Mouse (Mus musculus) heart, postnatal 14 days (tissue): ENCODE data around the gene Top3a. TPM values are rescaled to one million over a fixed set of nuclear protein-coding genes. Genes with fewer than 3 reads are reported as not detected.
A peak's percentile ranks its signal among the peaks of the same experiment; 100 is the strongest.
"Not testable (repeated sequence)": the region's sequence is repeated elsewhere in the genome, so short reads cannot be mapped to it uniquely, and the experiment has no call there.

ENCODE experiments used
- DNase-seq, 2 experiments: peaks; one replicate each; pipeline ENCODE4 v3.0.0; 2021 to 2022
- intact Hi-C: fragments of 180-260 bp; cut with DNase I; formaldehyde crosslinking; loops from one replicate; pipeline ENCODE4 v1.15.1; 2025
- long read RNA-seq, 2 experiments: library from polyadenylated mRNA; stranded (forward); transcript quantifications; one replicate each; pipeline ENCODE4 v2.0.0; 2021
- total RNA-seq, 2 experiments: library from RNA; stranded (reverse); gene quantifications; 2 replicates each; pipeline ENCODE4 v1.2.3; 2021

Gene Top3a
- 1 to 10 TPM; 4.5 to 4.8 TPM for total RNA-seq
- long read RNA-seq, experiment 1, partial matches to known transcripts = 1 of 6 reads
- long read RNA-seq, experiment 1, other reads (novel, unspliced or antisense) = 1 of 6 reads
- long read RNA-seq, experiment 2, partial matches to known transcripts = 2 of 6 reads
- long read RNA-seq, experiment 2, other reads (novel, unspliced or antisense) = 0 of 6 reads

DNA sequence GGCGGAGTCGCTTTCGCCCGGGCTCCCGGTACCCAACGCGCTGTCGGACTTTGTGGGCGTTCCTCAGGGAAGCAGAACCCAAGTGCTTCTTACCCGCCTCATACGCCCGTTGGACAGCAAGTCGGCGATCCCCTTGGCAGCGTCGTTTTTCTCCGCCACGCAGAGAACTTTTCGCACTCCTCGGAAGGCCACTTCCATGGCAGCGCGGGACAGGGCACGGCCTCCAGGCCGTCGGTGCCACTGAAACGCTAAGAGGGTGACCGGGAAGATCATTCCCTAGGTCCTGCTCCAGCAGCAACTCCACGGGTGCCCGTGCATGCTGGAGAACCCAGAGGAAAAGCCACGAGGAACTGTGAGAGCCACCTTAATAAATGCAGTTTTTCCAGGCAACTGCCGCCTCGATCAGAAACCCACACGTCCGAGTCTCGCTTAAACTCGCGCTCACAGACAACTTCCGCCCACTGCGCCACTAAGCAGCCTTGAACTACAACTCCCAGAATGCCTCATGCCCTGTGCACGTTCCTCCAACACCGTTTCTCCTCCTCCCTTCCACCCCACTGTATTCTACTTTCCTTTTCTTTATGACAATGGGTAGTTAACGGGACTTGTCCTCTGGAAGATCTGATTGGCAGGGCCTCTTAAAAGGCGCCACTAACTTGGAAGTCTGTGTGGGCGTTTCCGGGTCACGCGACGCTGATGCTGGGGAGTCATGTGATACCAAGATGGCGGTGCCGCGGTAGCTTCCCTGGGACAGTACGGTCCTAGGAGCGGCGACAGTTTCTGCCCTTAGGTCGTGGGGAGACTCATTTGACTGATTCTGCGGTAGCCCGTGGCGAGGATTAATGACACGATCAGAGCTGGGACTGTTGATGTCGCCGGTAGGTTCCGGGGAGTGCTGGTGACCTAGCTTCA, at the start of gene Top3a, which contains the start of gene Smcr8:
Gene Top3a (minus strand): TSS at position 537 of the 912 bp plus-strand sequence.
Gene Smcr8 (plus strand): TSS at position 696 of the 912 bp plus-strand sequence.
- DNase-seq = peak; percentile 76 to 83
- intact Hi-C loops = loop anchor here (5.0 kb wide), 1 partner anchor 80 kb away; the partner anchor contains the start of gene Llgl1

DNA sequence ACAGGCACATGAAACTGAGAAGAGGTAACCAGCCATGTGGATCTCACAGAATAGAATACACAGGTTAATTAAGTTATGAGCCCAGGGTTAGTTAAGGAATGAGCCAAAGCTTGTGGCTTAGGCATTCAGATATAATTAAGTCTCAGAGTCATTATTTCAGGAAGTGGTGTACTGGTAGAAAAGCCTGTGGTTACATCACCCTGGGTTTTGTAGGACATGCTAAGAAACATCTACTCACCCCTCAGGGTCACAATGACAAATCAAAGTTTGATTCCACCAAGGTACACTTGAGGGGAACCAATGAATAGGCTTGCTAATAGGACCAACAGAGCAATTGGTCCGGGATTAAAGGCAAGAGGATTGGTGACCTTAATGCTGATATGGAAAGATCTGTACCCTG, 49.5 kb upstream of the Top3a start:
- intact Hi-C loops = no loop called here
- DNase-seq = no peak

DNA sequence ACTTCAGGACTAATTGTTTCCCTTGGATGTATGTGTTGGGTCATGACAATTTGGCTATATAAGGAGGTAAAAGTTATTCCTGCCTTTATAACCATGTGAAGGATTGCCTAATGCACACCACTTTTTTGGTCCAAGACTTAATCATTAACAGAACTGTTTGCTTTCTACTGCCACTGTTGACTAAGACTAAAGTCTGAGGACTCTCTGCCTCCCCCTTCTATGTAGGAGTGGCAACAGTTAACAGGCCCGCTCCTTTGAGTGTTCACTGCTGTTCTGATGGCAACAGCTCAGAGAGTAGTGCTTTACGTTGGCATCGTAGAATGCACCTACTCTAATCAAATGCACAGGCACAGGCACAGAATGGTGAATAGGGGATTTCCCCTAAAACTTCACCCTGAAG, 48.0 kb upstream of the Top3a start:
- DNase-seq = no peak
- intact Hi-C loops = no loop called here

- intact Hi-C loops = no loop called here
- no peak for DNase-seq
These were observed 46.6 kb upstream of the Top3a start for GRCm38 (mm10) chr11:60823771-60824170.

DNA sequence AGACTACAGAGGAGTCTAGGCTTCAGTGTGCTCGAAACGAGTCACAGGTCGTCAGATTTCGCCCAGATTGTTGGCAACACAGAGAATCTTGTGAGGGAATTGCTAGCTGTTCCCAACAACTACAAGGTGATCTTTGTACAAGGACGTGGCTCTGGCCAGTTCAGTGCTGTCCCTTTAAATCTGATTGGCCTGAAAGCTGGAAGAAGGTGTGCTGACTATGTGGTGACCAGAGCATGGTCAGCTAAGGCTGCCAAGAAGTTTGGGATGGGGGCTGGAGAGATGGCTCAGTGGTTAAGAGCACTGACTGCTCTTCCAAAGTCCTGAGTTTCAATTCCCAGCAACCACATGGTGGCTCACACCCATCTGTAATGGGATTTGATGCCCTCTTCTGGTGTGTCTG, 39.2 kb upstream of the Top3a start:
- intact Hi-C loops = no loop called here
- DNase-seq = no peak

GRCm38 (mm10) chr11:60811618-60812017, 34.5 kb upstream of the Top3a start, which contains the start of gene Shmt1:
Gene Shmt1, minus strand, starts transcription at chr11:60811718.
- DNase-seq, intact Hi-C loops: not testable (repeated sequence)

- intact Hi-C loops = no loop called here
- peak; percentile 91 to 94 for DNase-seq
These were observed 33.9 kb upstream of the Top3a start for GRCm38 (mm10) chr11:60811054-60811460.

- DNase-seq = no peak
- intact Hi-C loops = no loop called here
These were observed 33.1 kb upstream of the Top3a start for GRCm38 (mm10) chr11:60810046-60810965.

GRCm38 (mm10) chr11:60809546-60809945, 32.4 kb upstream of the Top3a start:
- DNase-seq = peak in 1 of 2 experiments; percentile 14
- intact Hi-C loops = no loop called here

- intact Hi-C loops = no loop called here
- peak; percentile 47 to 61 for DNase-seq
These were observed 31.3 kb upstream of the Top3a start for GRCm38 (mm10) chr11:60808286-60809070.

- intact Hi-C loops = no loop called here
- DNase-seq = no peak
These were observed 23.7 kb upstream of the Top3a start for GRCm38 (mm10) chr11:60800892-60801291.

- DNase-seq = no peak
- intact Hi-C loops = no loop called here
These were observed 22.8 kb upstream of the Top3a start for GRCm38 (mm10) chr11:60799977-60800376.

DNA sequence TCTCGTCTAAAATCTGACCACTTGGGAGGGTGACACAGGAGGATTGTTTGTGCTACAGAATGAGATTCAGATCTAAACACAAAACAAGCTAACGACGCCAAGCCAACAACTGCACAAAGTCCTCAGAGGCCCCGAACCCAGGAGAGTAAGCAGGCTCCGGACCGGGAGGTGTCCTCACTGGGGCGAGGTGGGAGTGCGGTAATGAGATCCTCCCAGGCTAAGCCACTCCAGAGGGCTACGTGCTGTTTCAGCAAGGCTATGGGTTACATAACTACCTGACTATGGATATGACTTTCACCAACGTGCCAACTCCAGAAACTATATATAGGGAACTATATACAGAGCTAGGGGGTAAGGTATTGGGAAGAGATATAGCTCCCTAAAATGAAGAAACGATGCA, 19.2 kb upstream of the Top3a start:
- intact Hi-C loops = no loop called here
- no peak for DNase-seq

DNA sequence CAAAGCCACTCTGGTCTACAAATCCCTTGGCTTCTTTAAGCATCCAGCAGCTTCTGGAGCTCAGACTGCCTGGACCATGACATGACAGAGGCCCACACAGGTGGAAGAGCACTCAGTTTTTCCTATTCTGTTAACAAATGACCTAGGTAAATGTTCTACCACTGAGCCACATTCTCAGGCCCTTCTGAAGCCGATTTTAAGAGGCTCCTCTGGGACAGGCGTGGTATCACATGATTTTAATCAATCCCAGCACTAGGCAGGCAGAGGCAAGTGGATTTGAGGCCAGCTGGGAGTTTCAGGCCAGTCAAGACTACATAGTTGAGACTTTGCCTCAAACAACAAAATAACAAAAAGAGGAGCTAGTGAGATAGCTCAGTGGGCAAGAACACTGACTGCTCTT, 13.3 kb upstream of the Top3a start:
- intact Hi-C loops = no loop called here
- DNase-seq = no peak

GRCm38 (mm10) chr11:60787595-60787994, 10.4 kb upstream of the Top3a start:
- peak; percentile 46 to 57 for DNase-seq
- intact Hi-C loops = no loop called here

DNA sequence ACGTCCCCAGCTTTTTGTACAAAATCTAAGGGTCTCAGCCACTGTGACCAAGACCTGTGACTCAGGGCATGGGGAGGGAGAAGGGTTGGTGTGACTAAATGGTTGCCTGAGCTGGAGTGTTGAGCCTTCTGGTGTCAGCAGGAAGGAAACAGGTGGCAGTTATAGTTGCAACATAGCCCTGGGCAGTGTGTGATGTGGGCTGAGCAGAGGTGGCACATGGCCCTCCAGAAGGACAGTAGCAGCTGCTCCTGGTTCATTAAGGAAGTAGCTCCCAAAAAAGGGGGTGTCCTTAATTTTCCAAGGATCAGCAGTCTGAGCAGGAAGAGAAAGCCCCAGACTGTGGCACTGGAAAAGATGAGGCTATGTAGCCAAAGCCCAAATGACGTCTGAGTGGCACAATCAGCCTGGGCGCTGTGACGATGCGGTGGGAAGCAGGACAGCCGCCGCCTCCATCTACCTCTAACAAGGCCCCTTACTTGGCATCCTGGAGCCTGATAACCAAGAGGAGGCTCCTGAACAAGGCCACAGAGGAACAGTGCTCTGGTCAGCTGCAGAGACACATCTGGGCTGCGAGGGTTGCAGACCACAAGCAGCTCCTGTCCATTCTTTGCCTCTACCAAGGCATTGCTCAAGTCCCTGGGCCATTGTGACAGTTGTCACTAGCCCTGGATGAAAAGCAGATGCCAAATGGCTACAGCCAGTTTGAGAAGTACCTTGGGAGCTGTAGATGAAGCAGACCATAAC, 7.2 kb upstream of the Top3a start:
- DNase-seq = no peak
- intact Hi-C loops = no loop called here

GRCm38 (mm10) chr11:60779673-60780189, 2.6 kb upstream of the Top3a start:
- DNase-seq = no peak
- intact Hi-C loops = loop anchor here (2.0 to 5.0 kb wide), 2 partner anchors 51 to 82 kb away; partner anchors contain the start of genes Llgl1 and Mief2

DNA sequence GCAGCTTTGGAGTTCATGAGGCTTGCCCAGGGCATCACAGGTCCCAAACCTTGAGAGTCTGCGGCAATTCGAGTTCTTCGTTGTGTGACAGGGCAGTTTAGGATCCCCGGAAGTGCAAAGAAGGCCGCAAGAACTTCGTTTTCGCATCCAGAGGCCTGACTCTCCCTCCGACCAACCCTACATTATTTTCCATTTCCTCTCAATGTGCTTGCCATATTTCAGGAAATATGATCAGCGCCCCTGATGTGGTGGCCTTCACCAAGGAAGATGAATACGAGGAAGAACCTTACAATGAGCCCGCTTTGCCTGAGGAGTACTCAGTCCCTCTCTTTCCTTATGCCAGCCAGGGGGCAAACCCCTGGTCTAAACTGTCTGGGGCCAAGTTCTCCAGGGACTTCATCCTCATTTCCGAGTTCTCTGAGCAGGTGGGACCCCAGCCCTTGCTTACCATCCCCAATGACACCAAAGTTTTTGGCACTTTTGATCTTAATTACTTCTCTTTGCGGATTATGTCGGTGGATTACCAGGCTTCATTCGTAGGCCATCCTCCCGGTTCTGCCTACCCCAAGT, 721 bp upstream of the Top3a start:
- DNase-seq = no peak
- intact Hi-C loops = loop anchor here (2.0 to 5.0 kb wide), 2 partner anchors 49 to 81 kb away; partner anchors contain the start of genes Llgl1 and Mief2
